Mouse (Mus musculus): Measurements from ENCODE around the gene Il4ra. TPM values are rescaled to one million over a fixed set of nuclear protein-coding genes. Genes with fewer than 3 reads are reported as not detected.

The Il4ra gene
- polyA plus RNA-seq, 1 experiment from 2014 or later = 7.3 TPM

GRCm38 (mm10) chr7:125564316-125565024, 12.6 kb downstream of the Il4ra start:
- H3K27me3 ChIP-seq = no peaks in the 10 kb centered on the region
- no peak overlapping the region for H3K4me2 ChIP-seq (replicated peaks)
- H3K4me1 ChIP-seq = peaks cover 4% of the 10 kb centered on the region; the same call in 1 of the 2 replicates
- H3K36me3 ChIP-seq = no peaks in the 10 kb centered on the region
- no peak overlapping the region for H3K27ac ChIP-seq
- no peaks in the 10 kb centered on the region for H3K9me3 ChIP-seq (replicated peaks)
- 61% methylated on average over 11 of the region's 11 CpGs for WGBS
- H3K4me3 ChIP-seq = no peak overlapping the region
- H3K9ac ChIP-seq = no peak overlapping the region
- ATAC-seq (ENCODE audit: low FRiP score) = 0 out of 2 replicates have a peak, but pooled peaks have one; percentile 18

DNA sequence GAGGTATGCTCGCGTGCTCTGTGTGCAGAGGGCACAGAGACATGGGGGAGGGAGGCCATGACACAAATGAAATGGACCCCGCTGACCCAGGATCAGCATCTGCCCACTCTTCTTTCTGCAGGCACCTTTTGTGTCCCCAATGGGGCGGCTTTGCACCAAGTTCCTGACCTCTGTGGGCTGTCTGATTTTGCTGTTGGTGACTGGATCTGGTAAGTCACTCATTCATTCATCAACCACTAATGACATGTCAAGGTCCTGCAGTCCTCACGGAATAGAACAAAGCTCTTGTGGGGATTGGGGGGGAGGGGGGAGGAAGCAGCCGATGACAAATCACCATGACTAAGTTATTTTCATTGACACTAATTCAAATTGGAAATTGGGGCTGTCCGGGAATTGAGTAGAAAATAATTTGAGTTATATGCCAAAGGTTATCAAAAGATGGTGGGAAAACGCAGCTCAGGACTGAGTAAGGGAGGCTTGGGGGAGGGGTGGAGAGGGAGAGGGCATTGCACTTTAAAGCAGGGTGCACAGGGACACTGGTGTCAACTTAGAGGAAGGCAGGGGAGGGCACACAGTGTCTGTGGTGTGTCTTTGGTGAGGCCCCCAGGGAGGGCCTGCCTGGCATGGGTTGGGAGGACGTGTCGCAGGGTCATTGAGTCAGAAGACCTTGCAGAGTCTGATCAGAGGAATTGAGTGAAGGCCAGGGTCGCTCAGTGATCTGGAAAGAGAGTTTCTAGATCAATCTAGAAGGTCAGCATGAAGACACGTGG, 13.8 kb downstream of the Il4ra start:
- Histone ChIP-seq H3K4me3 (no peak overlapping the region), H3K9me3 (replicated peaks) (no peaks in the 10 kb centered on the region), H3K9ac (no peak overlapping the region), H3K27me3 (no peaks in the 10 kb centered on the region), H3K36me3 (no peaks in the 10 kb centered on the region), H3K4me1 (peaks cover 4% of the 10 kb centered on the region; the same call in 1 of the 2 replicates), H3K4me2 (replicated peaks) (no peak overlapping the region), H3K27ac (no peak overlapping the region)
- no peak for ATAC-seq (ENCODE audit: low FRiP score)
- WGBS = 44% methylated on average over 12 of the region's 12 CpGs

GRCm38 (mm10) chr7:125566420-125566819, 14.5 kb downstream of the Il4ra start:
- no peak overlapping the region for H3K9ac ChIP-seq
- H3K27ac ChIP-seq = no peak overlapping the region
- H3K27me3 ChIP-seq = no peaks in the 10 kb centered on the region
- no peaks in the 10 kb centered on the region for H3K36me3 ChIP-seq
- peaks cover 4% of the 10 kb centered on the region; the same call in 1 of the 2 replicates for H3K4me1 ChIP-seq
- H3K4me2 ChIP-seq (replicated peaks) = no peak overlapping the region
- no peaks in the 10 kb centered on the region for H3K9me3 ChIP-seq (replicated peaks)
- ATAC-seq (ENCODE audit: low FRiP score) = no peak
- no peak overlapping the region for H3K4me3 ChIP-seq
- WGBS = 66% methylated on average over 2 of the region's 2 CpGs

GRCm38 (mm10) chr7:125568888-125569287, 17.0 kb downstream of the Il4ra start:
- no peak overlapping the region for H3K4me3 ChIP-seq
- H3K4me1 ChIP-seq = peaks cover 11% of the 10 kb centered on the region; the same call in 1 of the 2 replicates
- no peak overlapping the region for H3K4me2 ChIP-seq (replicated peaks)
- WGBS = 80% methylated on average over 8 of the region's 8 CpGs
- no peak for ATAC-seq (ENCODE audit: low FRiP score)
- no peaks in the 10 kb centered on the region for H3K9me3 ChIP-seq (replicated peaks)
- H3K27ac ChIP-seq = no peak overlapping the region
- no peaks in the 10 kb centered on the region for H3K27me3 ChIP-seq
- H3K9ac ChIP-seq = no peak overlapping the region
- no peaks in the 10 kb centered on the region for H3K36me3 ChIP-seq

DNA sequence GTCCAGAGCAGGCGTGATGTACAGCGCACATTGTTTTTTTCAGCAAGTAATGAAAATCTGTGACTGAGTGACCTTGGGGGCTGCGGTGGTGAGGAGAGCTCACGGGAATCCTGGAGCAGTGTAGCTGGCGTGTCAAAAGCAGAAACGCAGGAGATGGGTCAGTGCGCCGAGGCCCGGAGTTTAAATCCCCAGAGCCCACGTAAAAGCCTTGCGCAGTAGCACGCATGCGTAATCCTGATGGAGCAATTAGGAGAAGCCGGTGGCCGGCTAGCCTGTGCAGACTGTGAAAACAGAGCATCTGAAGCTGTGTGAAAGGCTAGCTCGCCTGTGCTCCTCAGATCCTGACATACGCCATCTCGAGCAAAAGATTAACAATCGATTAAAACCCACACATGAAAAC, 20.0 kb downstream of the Il4ra start:
- no peak overlapping the region for H3K9ac ChIP-seq
- H3K4me1 ChIP-seq = 0 out of 2 replicates have a peak, but pooled peaks cover 6% of the 10 kb centered on the region
- H3K9me3 ChIP-seq (replicated peaks) = no peaks in the 10 kb centered on the region
- 79% methylated on average over 19 of the region's 19 CpGs for WGBS
- H3K4me2 ChIP-seq (replicated peaks) = no peak overlapping the region
- H3K27me3 ChIP-seq = no peaks in the 10 kb centered on the region
- H3K36me3 ChIP-seq = no peaks in the 10 kb centered on the region
- ATAC-seq (ENCODE audit: low FRiP score) = peak; percentile 35; the same call in 1 of the 2 replicates
- H3K4me3 ChIP-seq = no peak overlapping the region
- peak overlapping the region; percentile 37 for H3K27ac ChIP-seq

GRCm38 (mm10) chr7:125572737-125573136, 20.8 kb downstream of the Il4ra start:
- no peaks in the 10 kb centered on the region for H3K27me3 ChIP-seq
- H3K9ac ChIP-seq = no peak overlapping the region
- no peak for ATAC-seq (ENCODE audit: low FRiP score)
- WGBS = 80% methylated on average over 6 of the region's 6 CpGs
- no peak overlapping the region for H3K4me2 ChIP-seq (replicated peaks)
- H3K36me3 ChIP-seq = no peaks in the 10 kb centered on the region
- H3K27ac ChIP-seq = no peak overlapping the region
- 0 out of 2 replicates have a peak, but pooled peaks cover 6% of the 10 kb centered on the region for H3K4me1 ChIP-seq
- no peaks in the 10 kb centered on the region for H3K9me3 ChIP-seq (replicated peaks)
- H3K4me3 ChIP-seq = no peak overlapping the region

DNA sequence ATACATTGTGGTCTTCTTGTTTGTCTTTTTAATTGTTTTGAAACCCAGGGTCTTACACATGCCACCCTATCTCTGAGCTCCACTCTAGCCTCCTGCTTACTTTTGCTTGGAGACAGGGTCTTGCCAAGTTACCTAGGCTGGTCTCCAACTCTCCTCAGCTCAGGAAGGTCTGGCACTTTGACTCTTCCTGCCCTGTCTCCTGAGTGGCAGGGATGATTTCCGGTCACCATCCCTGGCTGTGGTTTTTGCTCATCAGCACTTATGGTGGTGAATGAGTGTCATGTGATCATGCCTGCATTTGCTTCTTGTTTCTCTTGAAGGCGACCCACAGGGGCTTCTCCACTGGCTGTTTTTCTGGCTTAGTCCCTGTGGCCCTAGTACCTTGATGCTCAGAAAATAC, 21.9 kb downstream of the Il4ra start:
- 84% methylated on average over 2 of the region's 2 CpGs for WGBS

GRCm38 (mm10) chr7:125574832-125575231, 22.9 kb downstream of the Il4ra start:
- Histone ChIP-seq H3K4me2 (replicated peaks) (no peak overlapping the region), H3K9ac (no peak overlapping the region), H3K27ac (no peak overlapping the region), H3K4me3 (no peak overlapping the region), H3K36me3 (no peaks in the 10 kb centered on the region), H3K4me1 (0 out of 2 replicates have a peak, but pooled peaks cover 6% of the 10 kb centered on the region), H3K9me3 (replicated peaks) (no peaks in the 10 kb centered on the region), H3K27me3 (no peaks in the 10 kb centered on the region)
- no peak for ATAC-seq (ENCODE audit: low FRiP score)
- 81% methylated on average over 3 of the region's 3 CpGs for WGBS

More for the DNA sequence above, 21.9 kb downstream of the Il4ra start:
- no peak overlapping the region for H3K4me3 ChIP-seq
- H3K9me3 ChIP-seq (replicated peaks) = no peaks in the 10 kb centered on the region
- H3K27me3 ChIP-seq = no peaks in the 10 kb centered on the region
- no peak for ATAC-seq (ENCODE audit: low FRiP score)
- H3K4me1 ChIP-seq = 0 out of 2 replicates have a peak, but pooled peaks cover 6% of the 10 kb centered on the region
- H3K36me3 ChIP-seq = no peaks in the 10 kb centered on the region
- no peak overlapping the region for H3K27ac ChIP-seq
- no peak overlapping the region for H3K4me2 ChIP-seq (replicated peaks)
- H3K9ac ChIP-seq = no peak overlapping the region

- H3K36me3 ChIP-seq = no peaks in the 10 kb centered on the region
- H3K4me2 ChIP-seq (replicated peaks) = no peak overlapping the region
- 88% methylated on average over 16 of the region's 16 CpGs for WGBS
- no peaks in the 10 kb centered on the region for H3K9me3 ChIP-seq (replicated peaks)
- H3K4me1 ChIP-seq = 0 out of 2 replicates have a peak, but pooled peaks cover 6% of the 10 kb centered on the region
- no peak overlapping the region for H3K4me3 ChIP-seq
- H3K27me3 ChIP-seq = 0 out of 2 replicates have a peak, but pooled peaks cover 5% of the 10 kb centered on the region
- ATAC-seq (ENCODE audit: low FRiP score) = no peak
- H3K9ac ChIP-seq = no peak overlapping the region
- H3K27ac ChIP-seq = no peak overlapping the region
Measured at GRCm38 (mm10) chr7:125575738-125576540, 24.0 kb downstream of the Il4ra start.

DNA sequence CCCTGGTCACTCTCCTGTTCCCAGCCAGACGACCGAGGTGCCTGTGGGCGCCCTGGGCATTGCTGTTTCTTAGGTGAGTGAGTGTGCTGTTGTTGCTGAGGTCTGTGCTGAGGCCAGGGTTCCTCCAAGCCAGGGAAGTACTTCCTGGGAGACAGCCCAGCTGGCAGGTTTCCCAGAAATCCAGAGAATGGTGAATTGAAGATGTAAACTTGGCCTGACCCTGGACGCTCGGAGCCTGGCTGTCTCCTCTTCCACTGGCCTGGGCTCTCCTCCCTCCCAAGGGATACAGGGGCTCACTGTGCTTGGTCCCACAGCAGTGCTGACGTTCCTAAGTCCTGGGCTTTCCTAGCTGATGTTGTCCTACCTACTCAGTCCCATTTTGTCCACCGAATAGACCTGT, 25.1 kb downstream of the Il4ra start:
- Histone ChIP-seq H3K9ac (no peak overlapping the region), H3K4me1 (0 out of 2 replicates have a peak, but pooled peaks cover 4% of the 10 kb centered on the region), H3K4me2 (replicated peaks) (no peak overlapping the region), H3K9me3 (replicated peaks) (no peaks in the 10 kb centered on the region), H3K4me3 (no peak overlapping the region), H3K27ac (no peak overlapping the region), H3K27me3 (0 out of 2 replicates have a peak, but pooled peaks cover 5% of the 10 kb centered on the region), H3K36me3 (no peaks in the 10 kb centered on the region)
- WGBS = 70% methylated on average over 7 of the region's 7 CpGs
- no peak for ATAC-seq (ENCODE audit: low FRiP score)

DNA sequence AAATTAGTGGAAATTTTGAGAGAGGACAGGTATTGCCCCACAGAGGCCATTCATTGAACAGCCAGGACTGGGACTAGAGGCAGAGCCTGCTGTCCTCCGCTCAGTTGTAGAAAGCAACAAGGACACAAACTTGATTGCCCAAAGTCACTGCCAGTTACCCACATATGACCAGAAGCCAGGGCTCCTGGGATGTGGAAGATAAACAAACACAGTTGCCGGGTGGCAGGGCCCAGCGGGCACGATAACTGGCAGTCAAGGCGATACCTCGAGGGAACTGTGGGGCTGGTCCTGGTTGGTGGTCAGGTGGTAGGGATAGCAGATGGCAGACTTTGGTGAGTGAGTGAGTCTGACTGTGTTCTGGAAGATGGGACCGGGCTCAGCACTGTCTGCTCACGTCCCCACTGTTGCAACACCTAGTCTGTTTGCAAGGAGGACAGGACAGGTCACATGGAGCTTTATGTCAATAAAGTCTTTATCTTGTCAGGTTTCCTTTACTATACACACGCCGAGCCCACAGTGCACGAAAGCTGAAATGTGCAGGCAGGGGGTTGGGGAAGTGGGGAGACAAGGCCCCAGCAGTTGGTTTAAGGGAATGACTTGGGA, 25.7 kb downstream of the Il4ra start:
- Histone ChIP-seq H3K27ac (no peak overlapping the region), H3K9ac (no peak overlapping the region), H3K4me3 (no peak overlapping the region), H3K27me3 (0 out of 2 replicates have a peak, but pooled peaks cover 5% of the 10 kb centered on the region), H3K36me3 (no peaks in the 10 kb centered on the region), H3K9me3 (replicated peaks) (no peaks in the 10 kb centered on the region), H3K4me1 (no peaks in the 10 kb centered on the region), H3K4me2 (replicated peaks) (no peak overlapping the region)
- no peak for ATAC-seq (ENCODE audit: low FRiP score)
- 80% methylated on average over 11 of the region's 11 CpGs for WGBS
